Mouse (Mus musculus): Measurements from ENCODE around the gene Prune2. TPM values are rescaled to one million over a fixed set of nuclear protein-coding genes. Genes with fewer than 3 reads are reported as not detected.

The Prune2 gene
- polyA plus RNA-seq, 1 experiment from 2014 or later = 1.6 TPM

DNA sequence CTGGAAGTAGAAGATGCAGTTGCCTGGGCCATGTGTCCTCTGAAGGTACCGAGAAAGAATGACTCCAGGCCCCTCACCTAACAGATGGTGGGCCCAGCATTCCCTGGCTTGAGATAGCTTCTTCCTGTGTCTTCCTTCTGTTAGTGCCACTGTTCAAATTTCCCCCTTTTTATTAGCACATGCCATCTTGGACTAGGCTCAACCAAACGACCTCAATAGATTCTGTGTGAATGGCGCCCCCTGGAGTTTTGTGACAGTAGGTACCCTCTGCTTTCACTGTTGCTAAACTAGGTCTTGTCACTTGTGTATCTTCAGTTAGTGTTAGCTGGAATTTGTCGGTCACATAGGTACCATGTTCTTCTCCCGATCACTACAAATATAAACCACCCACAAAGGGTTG lies 29.0 kb downstream of the Prune2 start:
- no peak overlapping the region for H3K4me3 ChIP-seq (ENCODE audit: low read length)
- ATAC-seq = no peak
- no peaks in the 10 kb centered on the region for H3K9me3 ChIP-seq (ENCODE audit: control insufficient read depth, low read length)
- no peaks in the 10 kb centered on the region for H3K27me3 ChIP-seq (replicated peaks; ENCODE audit: control insufficient read depth, insufficient read depth, low read length)
- H3K9ac ChIP-seq (ENCODE audit: low read depth, low read length) = no peak overlapping the region
- H3K27ac ChIP-seq (ENCODE audit: low read length) = no peak overlapping the region
- H3K4me2 ChIP-seq (ENCODE audit: low read depth, low read length) = no peak overlapping the region
- WGBS = 49% methylated on average over 5 of the region's 5 CpGs
- no peaks in the 10 kb centered on the region for H3K36me3 ChIP-seq (ENCODE audit: control insufficient read depth, insufficient read depth, low read length)
- H3K4me1 ChIP-seq (ENCODE audit: control insufficient read depth, insufficient read depth, low read length) = no peaks in the 10 kb centered on the region

DNA sequence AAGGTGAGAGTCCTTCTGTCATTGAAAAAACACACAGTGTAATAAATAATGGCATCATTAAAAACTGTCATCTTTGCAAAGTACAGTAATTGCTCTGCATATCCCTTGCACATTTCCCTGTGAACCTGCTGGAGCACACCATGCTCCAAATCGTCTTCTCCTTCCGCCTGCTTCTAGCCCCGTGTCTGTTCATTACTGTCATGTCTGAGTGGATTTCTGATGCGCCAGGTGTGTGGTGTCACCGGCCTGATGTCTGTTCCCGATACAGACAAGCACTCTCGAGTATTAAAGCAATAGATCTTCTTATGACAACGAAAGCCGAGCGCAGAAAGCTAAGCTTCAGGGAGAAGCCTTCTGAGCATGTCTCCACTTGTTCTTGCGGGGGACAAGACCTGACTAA lies 32.1 kb downstream of the Prune2 start:
- no peak for ATAC-seq
- Histone ChIP-seq H3K9me3 (ENCODE audit: control insufficient read depth, low read length) (no peaks in the 10 kb centered on the region), H3K27me3 (replicated peaks; ENCODE audit: control insufficient read depth, insufficient read depth, low read length) (no peaks in the 10 kb centered on the region), H3K4me2 (ENCODE audit: low read depth, low read length) (no peak overlapping the region), H3K9ac (ENCODE audit: low read depth, low read length) (no peak overlapping the region), H3K27ac (ENCODE audit: low read length) (no peak overlapping the region), H3K4me3 (ENCODE audit: low read length) (no peak overlapping the region), H3K4me1 (ENCODE audit: control insufficient read depth, insufficient read depth, low read length) (no peaks in the 10 kb centered on the region), H3K36me3 (ENCODE audit: control insufficient read depth, insufficient read depth, low read length) (no peaks in the 10 kb centered on the region)
- 83% methylated on average over 11 of the region's 11 CpGs for WGBS

DNA sequence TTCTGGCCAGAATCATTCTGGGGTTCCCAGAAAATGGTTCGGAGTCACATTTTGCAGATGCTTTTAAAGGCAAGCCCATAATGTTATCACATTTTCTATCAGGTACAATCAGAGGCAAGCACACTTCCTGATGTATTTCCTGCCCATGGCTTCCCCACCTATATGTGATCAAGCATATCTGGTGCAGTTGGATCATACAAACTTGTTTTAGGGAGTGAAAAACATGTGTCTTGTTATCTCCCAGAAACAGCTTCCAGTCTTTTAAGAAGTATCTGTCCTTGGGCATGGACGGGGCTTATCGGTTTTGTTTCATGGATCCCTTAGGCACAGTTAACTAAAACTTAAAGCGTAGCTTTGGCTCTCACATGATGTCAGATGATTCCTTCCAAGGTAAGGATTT lies 36.2 kb downstream of the Prune2 start:
- Histone ChIP-seq H3K9me3 (ENCODE audit: control insufficient read depth, low read length) (no peaks in the 10 kb centered on the region), H3K36me3 (ENCODE audit: control insufficient read depth, insufficient read depth, low read length) (no peaks in the 10 kb centered on the region), H3K27ac (ENCODE audit: low read length) (no peak overlapping the region), H3K27me3 (replicated peaks; ENCODE audit: control insufficient read depth, insufficient read depth, low read length) (no peaks in the 10 kb centered on the region), H3K4me3 (ENCODE audit: low read length) (no peak overlapping the region), H3K9ac (ENCODE audit: low read depth, low read length) (no peak overlapping the region), H3K4me1 (ENCODE audit: control insufficient read depth, insufficient read depth, low read length) (no peaks in the 10 kb centered on the region), H3K4me2 (ENCODE audit: low read depth, low read length) (no peak overlapping the region)
- no peak for ATAC-seq
- 87% methylated on average over 4 of the region's 4 CpGs for WGBS

DNA sequence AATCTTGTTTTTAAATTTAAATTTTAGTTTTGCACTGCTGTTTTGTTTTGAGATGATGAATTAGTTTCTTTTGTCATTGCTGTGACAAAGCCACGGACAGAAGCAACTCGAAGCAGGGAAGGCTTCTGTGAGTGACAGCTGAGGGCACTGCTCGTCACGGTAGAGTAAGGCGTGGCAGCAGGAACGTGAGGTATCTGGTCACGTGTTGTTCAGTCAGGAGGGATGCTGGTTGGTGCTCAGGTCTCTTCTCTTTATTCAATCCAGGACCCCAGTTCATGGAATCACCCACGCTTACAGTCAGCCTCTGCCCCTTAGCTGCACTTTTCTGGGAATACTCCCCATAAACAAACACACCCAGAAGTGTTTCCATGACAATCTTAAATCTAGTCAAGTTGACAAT lies 38.3 kb downstream of the Prune2 start:
- no peak for ATAC-seq
- H3K4me3 ChIP-seq (ENCODE audit: low read length) = no peak overlapping the region
- H3K9ac ChIP-seq (ENCODE audit: low read depth, low read length) = no peak overlapping the region
- H3K9me3 ChIP-seq (ENCODE audit: control insufficient read depth, low read length) = no peaks in the 10 kb centered on the region
- H3K4me1 ChIP-seq (ENCODE audit: control insufficient read depth, insufficient read depth, low read length) = no peaks in the 10 kb centered on the region
- H3K27ac ChIP-seq (ENCODE audit: low read length) = no peak overlapping the region
- 77% methylated on average over 8 of the region's 8 CpGs for WGBS
- H3K36me3 ChIP-seq (ENCODE audit: control insufficient read depth, insufficient read depth, low read length) = no peaks in the 10 kb centered on the region
- no peak overlapping the region for H3K4me2 ChIP-seq (ENCODE audit: low read depth, low read length)
- H3K27me3 ChIP-seq (replicated peaks; ENCODE audit: control insufficient read depth, insufficient read depth, low read length) = no peaks in the 10 kb centered on the region

DNA sequence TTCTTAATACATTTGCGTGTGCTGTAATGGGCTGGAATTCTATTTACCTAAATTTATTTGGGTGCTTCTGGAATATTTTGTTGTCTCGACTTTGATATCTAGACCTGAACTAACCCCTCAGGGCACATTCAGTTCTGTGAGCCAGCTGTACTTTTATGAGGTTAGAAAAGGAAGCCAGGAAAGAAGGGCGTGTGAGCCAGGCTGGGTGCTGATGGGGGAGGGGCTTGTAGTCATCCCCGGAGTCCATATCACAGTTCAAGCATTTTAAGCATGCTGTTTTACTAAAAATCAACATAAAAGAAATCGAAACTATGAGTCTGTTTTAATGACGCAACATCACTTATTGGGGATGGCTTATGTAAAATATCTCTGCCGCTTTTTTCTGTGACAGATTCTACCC lies 42.0 kb downstream of the Prune2 start:
- WGBS = 69% methylated on average over 7 of the region's 7 CpGs
- no peaks in the 10 kb centered on the region for H3K27me3 ChIP-seq (replicated peaks; ENCODE audit: control insufficient read depth, insufficient read depth, low read length)
- H3K9me3 ChIP-seq (ENCODE audit: control insufficient read depth, low read length) = no peaks in the 10 kb centered on the region
- H3K4me3 ChIP-seq (ENCODE audit: low read length) = no peak overlapping the region
- H3K36me3 ChIP-seq (ENCODE audit: control insufficient read depth, insufficient read depth, low read length) = no peaks in the 10 kb centered on the region
- H3K9ac ChIP-seq (ENCODE audit: low read depth, low read length) = no peak overlapping the region
- no peak overlapping the region for H3K27ac ChIP-seq (ENCODE audit: low read length)
- no peak for ATAC-seq
- H3K4me1 ChIP-seq (ENCODE audit: control insufficient read depth, insufficient read depth, low read length) = no peaks in the 10 kb centered on the region
- no peak overlapping the region for H3K4me2 ChIP-seq (ENCODE audit: low read depth, low read length)

DNA sequence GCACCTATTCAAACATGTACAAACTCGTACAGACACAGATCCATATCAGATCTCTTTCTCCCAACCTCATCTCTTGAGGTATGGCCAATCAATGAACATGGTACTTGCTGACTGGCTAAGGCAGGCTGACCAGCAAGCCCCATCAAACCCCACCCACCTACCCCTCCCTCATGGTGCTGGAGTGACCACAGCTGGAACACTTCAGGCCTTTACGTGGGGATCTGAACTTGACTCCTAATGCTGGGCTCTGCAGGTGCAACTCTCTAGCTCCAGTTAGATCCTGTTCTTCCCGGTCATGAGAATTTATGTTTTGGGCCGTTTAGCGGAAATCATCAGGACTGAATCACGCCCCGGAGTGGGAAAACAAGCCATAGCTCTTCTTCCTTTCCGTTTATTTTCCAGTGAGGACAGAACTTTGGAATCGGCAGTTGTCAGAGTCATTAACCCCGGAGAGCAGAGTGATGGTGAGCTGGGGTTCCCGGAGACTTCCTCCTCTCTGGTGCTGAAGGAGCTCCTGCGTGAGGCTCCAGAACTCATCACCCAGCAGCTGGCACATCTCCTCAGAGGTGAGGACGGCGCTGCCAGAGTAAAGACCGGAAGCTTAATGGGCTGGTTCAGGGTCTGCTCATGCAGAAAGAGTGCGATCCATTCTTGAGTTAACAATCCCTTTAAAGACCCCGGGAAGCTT lies 50.4 kb downstream of the Prune2 start:
- Histone ChIP-seq H3K36me3 (ENCODE audit: control insufficient read depth, insufficient read depth, low read length) (no peaks in the 10 kb centered on the region), H3K27ac (ENCODE audit: low read length) (no peak overlapping the region), H3K9ac (ENCODE audit: low read depth, low read length) (no peak overlapping the region), H3K4me2 (ENCODE audit: low read depth, low read length) (no peak overlapping the region), H3K4me3 (ENCODE audit: low read length) (no peak overlapping the region), H3K4me1 (ENCODE audit: control insufficient read depth, insufficient read depth, low read length) (peaks cover 5% of the 10 kb centered on the region), H3K9me3 (ENCODE audit: control insufficient read depth, low read length) (no peaks in the 10 kb centered on the region), H3K27me3 (replicated peaks; ENCODE audit: control insufficient read depth, insufficient read depth, low read length) (no peaks in the 10 kb centered on the region)
- 48% methylated on average over 17 of the region's 17 CpGs for WGBS
- ATAC-seq = no peak

DNA sequence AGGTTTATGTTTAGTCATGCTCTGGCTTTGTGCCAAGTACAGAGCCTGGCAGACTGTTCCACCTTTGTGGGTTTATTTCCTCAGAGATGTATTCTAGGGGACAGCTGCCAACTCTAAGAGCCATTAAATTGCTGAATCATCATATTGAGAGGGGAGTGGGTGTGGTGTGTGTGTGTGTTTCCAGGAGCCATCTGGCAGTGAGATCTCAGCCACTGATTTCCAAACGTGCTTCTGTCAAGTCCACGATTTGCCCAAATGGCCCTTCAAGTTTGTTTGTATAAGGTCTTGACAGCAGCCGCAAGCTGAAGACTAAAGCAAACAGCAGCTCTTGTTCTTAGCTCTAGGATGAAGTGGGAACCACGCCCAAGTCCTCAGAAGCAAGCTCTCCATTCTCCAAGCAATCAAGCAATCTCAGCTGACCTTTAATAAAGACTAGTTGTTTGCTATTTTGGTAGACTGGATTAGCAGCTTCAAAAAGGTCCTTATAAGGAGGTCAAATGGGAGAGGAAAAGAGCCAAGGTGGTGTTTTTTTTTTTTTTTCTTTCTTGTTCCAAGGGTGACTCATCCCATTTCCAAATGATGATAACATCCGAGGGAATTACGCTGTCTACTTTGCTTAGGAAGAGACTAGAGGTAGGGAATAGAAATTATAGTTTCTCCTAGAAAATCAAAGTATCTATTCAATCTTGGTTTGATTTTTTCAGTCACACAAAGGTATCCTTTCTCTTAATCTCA lies 55.5 kb downstream of the Prune2 start:
- Histone ChIP-seq H3K9ac (ENCODE audit: low read depth, low read length) (no peak overlapping the region), H3K36me3 (ENCODE audit: control insufficient read depth, insufficient read depth, low read length) (no peaks in the 10 kb centered on the region), H3K4me3 (ENCODE audit: low read length) (no peak overlapping the region), H3K27ac (ENCODE audit: low read length) (no peak overlapping the region), H3K4me1 (ENCODE audit: control insufficient read depth, insufficient read depth, low read length) (peaks cover 7% of the 10 kb centered on the region), H3K27me3 (replicated peaks; ENCODE audit: control insufficient read depth, insufficient read depth, low read length) (no peaks in the 10 kb centered on the region), H3K4me2 (ENCODE audit: low read depth, low read length) (no peak overlapping the region), H3K9me3 (ENCODE audit: control insufficient read depth, low read length) (no peaks in the 10 kb centered on the region)
- WGBS = 18% methylated on average over 6 of the region's 6 CpGs
- peak; percentile 80 for ATAC-seq

DNA sequence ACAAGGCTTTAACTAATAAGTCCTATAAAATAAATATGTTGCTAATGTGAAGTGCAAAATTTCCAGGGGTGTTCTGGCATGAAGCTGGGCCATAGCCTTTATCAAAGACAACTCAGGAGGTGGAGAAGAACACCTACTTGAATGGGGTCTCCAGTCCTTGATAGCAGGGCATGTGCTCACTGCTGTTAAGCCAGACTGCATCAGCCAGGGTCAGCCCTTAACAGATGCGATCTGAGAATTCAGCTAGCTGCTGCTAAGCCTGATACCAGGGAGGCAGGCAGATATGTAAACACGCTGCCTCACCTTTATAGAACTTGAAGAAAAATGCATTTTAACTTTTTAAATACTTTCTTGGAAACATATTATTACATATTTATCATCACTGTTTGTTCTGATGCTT lies 57.2 kb downstream of the Prune2 start:
- no peaks in the 10 kb centered on the region for H3K36me3 ChIP-seq (ENCODE audit: control insufficient read depth, insufficient read depth, low read length)
- no peaks in the 10 kb centered on the region for H3K27me3 ChIP-seq (replicated peaks; ENCODE audit: control insufficient read depth, insufficient read depth, low read length)
- no peak overlapping the region for H3K4me3 ChIP-seq (ENCODE audit: low read length)
- no peak for ATAC-seq
- H3K4me2 ChIP-seq (ENCODE audit: low read depth, low read length) = no peak overlapping the region
- no peak overlapping the region for H3K27ac ChIP-seq (ENCODE audit: low read length)
- peaks cover 5% of the 10 kb centered on the region for H3K4me1 ChIP-seq (ENCODE audit: control insufficient read depth, insufficient read depth, low read length)
- 48% methylated on average over 2 of the region's 2 CpGs for WGBS
- H3K9ac ChIP-seq (ENCODE audit: low read depth, low read length) = no peak overlapping the region
- H3K9me3 ChIP-seq (ENCODE audit: control insufficient read depth, low read length) = no peaks in the 10 kb centered on the region

DNA sequence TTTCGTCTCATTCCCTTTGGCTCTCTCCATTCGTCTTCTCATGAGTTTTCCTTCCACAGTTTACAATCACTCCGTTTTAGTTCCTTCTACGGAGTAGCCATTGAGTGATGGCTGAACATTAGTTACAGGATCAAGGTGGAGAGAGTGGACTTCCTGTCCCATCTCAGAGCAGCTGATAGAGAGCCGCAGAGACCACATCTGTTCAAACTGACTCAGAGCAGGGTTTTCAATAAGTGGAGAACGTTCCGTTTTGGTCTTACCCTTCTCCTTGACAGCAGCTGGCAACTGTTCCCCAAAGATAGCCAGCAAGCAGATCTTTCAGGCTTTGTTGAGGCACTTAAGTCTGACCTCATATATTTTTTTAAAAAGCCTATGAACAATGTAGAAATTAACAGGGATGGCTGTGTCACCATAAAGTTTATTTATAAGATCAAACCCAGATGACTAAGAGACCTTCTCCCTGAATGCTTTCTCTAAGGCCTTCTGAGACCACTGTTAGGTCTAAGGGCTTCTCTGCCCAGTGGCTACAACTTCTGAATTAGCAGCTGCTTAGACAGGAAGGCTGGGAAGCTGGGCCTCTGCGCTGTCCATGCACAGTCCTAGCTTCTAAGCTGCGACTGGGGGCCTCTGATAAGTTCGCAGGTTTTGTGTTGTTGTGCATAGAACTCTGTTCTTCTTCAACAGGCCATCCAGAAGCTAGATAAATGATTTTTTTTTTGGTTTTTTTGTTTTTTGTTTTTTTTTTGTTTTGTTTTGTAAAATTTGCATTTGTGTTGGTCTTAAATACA lies 58.6 kb downstream of the Prune2 start:
- Histone ChIP-seq H3K4me1 (ENCODE audit: control insufficient read depth, insufficient read depth, low read length) (peaks cover 5% of the 10 kb centered on the region), H3K9me3 (ENCODE audit: control insufficient read depth, low read length) (no peaks in the 10 kb centered on the region), H3K4me2 (ENCODE audit: low read depth, low read length) (no peak overlapping the region), H3K27me3 (replicated peaks; ENCODE audit: control insufficient read depth, insufficient read depth, low read length) (no peaks in the 10 kb centered on the region), H3K27ac (ENCODE audit: low read length) (no peak overlapping the region), H3K4me3 (ENCODE audit: low read length) (no peak overlapping the region), H3K36me3 (ENCODE audit: control insufficient read depth, insufficient read depth, low read length) (no peaks in the 10 kb centered on the region), H3K9ac (ENCODE audit: low read depth, low read length) (no peak overlapping the region)
- ATAC-seq = no peak
- WGBS = 66% methylated on average over 10 of the region's 10 CpGs

Data from intestine, embryonic 16.5 days (tissue).